Mouse (Mus musculus) embryonic facial prominence, embryonic 15.5 days (tissue): Measurements from ENCODE around the gene Baz2b. TPM values are rescaled to one million over a fixed set of nuclear protein-coding genes. Genes with fewer than 3 reads are reported as not detected.

Experiments used
- ATAC-seq: fragments of 200-750 bp; cut with Nextera tagmentation; 2 replicates; pipeline ENCODE4 v1.8.0; 2017; ENCODE audit warnings: low read depth, moderate TSS enrichment; ENCODE audit not compliant: insufficient number of reproducible peaks, low FRiP score, low TSS enrichment
- H3K27ac ChIP-seq: fragments of 300-500 bp; sonication (generic); replicated peaks from 2 replicates; pipeline ENCODE4 v1.5.1; 2015; ENCODE audit warnings: mild to moderate bottlenecking, inconsistent platforms
- H3K27me3 ChIP-seq: fragments of 300-500 bp; sonication (generic); 2 replicates; pipeline ENCODE4 v1.6.1; 2015; ENCODE audit warnings: inconsistent platforms
- H3K36me3 ChIP-seq: fragments of 300-500 bp; sonication (generic); 2 replicates; pipeline ENCODE4 v1.6.1; 2015; ENCODE audit warnings: mild to moderate bottlenecking, inconsistent platforms
- H3K4me1 ChIP-seq: fragments of 300-500 bp; sonication (generic); 2 replicates; pipeline ENCODE4 v1.6.1; 2015; ENCODE audit warnings: inconsistent platforms
- H3K4me2 ChIP-seq: fragments of 300-500 bp; sonication (generic); replicated peaks from 2 replicates; pipeline ENCODE4 v1.6.1; 2015; ENCODE audit warnings: mild to moderate bottlenecking, inconsistent platforms
- H3K4me3 ChIP-seq: fragments of 300-500 bp; sonication (generic); replicated peaks from 2 replicates; pipeline ENCODE4 v1.5.1; 2015; ENCODE audit warnings: mild to moderate bottlenecking, inconsistent platforms
- H3K9ac ChIP-seq: fragments of 300-500 bp; sonication (generic); 2 replicates; pipeline ENCODE4 v1.6.1; 2015; ENCODE audit warnings: inconsistent platforms
- H3K9me3 ChIP-seq: fragments of 300-500 bp; sonication (generic); replicated peaks from 2 replicates; pipeline ENCODE4 v1.6.1; 2016; ENCODE audit warnings: inconsistent platforms
- WGBS: fragments of 180-500 bp; shearing (Covaris S2); methylation state at CpG from one replicate; pipeline ENCODE4 v1.1.7; 2015; 5-methylcytosine and 5-hydroxymethylcytosine counted together
- polyA plus RNA-seq: library from polyadenylated mRNA; unstranded; fragments of >200 nt; fragmentation: Nextera tagmentation; extraction: Ambion mirVana; gene quantifications from 2 replicates; pipeline ENCODE4 v1.2.1, GENCODE M21; 2015

Gene Baz2b
- polyA plus RNA-seq, 1 experiment from 2014 or later: 58.1 TPM

- WGBS: 51% methylated on average over 8 of the region's 8 CpGs
- no peak overlapping the region for H3K27ac ChIP-seq
- no peaks in the 10 kb centered on the region for H3K9me3 ChIP-seq
- H3K4me3 ChIP-seq: no peak overlapping the region
- H3K36me3 ChIP-seq: peaks cover 7% of the 10 kb centered on the region; the same call in 1 of the 2 replicates
- H3K9ac ChIP-seq: no peak overlapping the region
- H3K27me3 ChIP-seq: no peaks in the 10 kb centered on the region
- no peak for ATAC-seq
- H3K4me1 ChIP-seq: no peaks in the 10 kb centered on the region
- no peak overlapping the region for H3K4me2 ChIP-seq
Observed at GRCm38 (mm10) chr2:60200667-60201066, 9.0 kb downstream of the Baz2b start.

GRCm38 (mm10) chr2:60200051-60200562 lies 9.5 kb downstream of the Baz2b start:
- 88% methylated on average over 5 of the region's 5 CpGs for WGBS
- no peaks in the 10 kb centered on the region for H3K9me3 ChIP-seq
- no peaks in the 10 kb centered on the region for H3K27me3 ChIP-seq
- H3K4me1 ChIP-seq: no peaks in the 10 kb centered on the region
- no peak for ATAC-seq
- peaks cover 5% of the 10 kb centered on the region; the same call in 1 of the 2 replicates for H3K36me3 ChIP-seq
- H3K4me2 ChIP-seq: no peak overlapping the region
- H3K9ac ChIP-seq: no peak overlapping the region
- no peak overlapping the region for H3K4me3 ChIP-seq
- H3K27ac ChIP-seq: no peak overlapping the region

DNA sequence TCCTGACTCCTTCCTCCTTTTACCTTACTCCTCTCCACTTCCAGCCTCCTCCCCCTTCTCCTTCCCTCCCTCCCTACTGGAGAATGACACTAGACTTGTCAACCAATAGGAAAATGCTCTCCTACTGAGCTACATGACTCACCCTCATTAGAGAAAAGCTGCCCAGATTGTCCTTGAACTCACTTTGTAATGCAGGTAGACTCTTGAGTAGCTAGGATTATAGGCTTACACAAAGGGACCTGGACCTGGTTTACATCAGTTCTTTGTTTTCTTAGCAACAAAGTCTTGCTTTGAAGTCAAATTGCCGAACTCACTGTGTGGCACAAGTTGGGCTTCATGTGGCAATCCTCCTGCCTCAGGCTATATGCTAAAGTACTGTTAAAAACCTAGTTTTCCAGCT lies 12.8 kb downstream of the Baz2b start:
- Histone ChIP-seq H3K9ac (no peak overlapping the region), H3K4me1 (no peaks in the 10 kb centered on the region), H3K9me3 (no peaks in the 10 kb centered on the region), H3K27me3 (no peaks in the 10 kb centered on the region), H3K4me2 (no peak overlapping the region), H3K36me3 (no peaks in the 10 kb centered on the region), H3K4me3 (no peak overlapping the region), H3K27ac (no peak overlapping the region)
- ATAC-seq: no peak
- WGBS: 44% methylated on average over 1 of the region's 1 CpGs

DNA sequence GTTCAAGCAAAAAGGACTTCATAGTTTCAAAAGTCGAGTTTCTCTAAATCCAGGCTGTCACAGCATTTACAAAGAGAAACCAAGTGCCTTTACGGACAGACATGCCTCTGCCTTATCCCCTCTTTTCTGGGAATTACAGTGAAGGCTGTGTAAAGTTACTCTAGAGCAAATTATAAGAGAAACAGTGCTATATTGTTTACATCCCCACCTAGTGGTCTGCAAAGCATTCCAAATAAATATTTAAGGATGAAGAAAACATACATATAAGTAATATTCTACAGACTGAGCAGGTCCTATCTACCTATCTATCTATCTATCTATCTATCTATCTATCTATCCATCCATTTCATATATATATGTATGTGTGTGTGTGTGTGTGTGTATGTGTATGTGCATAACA lies 27.9 kb downstream of the Baz2b start:
- no peaks in the 10 kb centered on the region for H3K4me1 ChIP-seq
- no peaks in the 10 kb centered on the region for H3K36me3 ChIP-seq
- no peak overlapping the region for H3K9ac ChIP-seq
- no peak overlapping the region for H3K27ac ChIP-seq
- no peak overlapping the region for H3K4me3 ChIP-seq
- H3K27me3 ChIP-seq: no peaks in the 10 kb centered on the region
- WGBS: 42% methylated on average over 2 of the region's 2 CpGs
- H3K4me2 ChIP-seq: no peak overlapping the region
- no peak for ATAC-seq
- no peaks in the 10 kb centered on the region for H3K9me3 ChIP-seq

GRCm38 (mm10) chr2:60177490-60177889 lies 32.1 kb downstream of the Baz2b start:
- ATAC-seq: no peak
- H3K27me3 ChIP-seq: no peaks in the 10 kb centered on the region
- no peak overlapping the region for H3K9ac ChIP-seq
- H3K4me3 ChIP-seq: no peak overlapping the region
- H3K4me1 ChIP-seq: no peaks in the 10 kb centered on the region
- no peaks in the 10 kb centered on the region for H3K36me3 ChIP-seq
- H3K9me3 ChIP-seq: no peaks in the 10 kb centered on the region
- no peak overlapping the region for H3K27ac ChIP-seq
- no peak overlapping the region for H3K4me2 ChIP-seq
- WGBS: 76% methylated on average over 3 of the region's 3 CpGs

DNA sequence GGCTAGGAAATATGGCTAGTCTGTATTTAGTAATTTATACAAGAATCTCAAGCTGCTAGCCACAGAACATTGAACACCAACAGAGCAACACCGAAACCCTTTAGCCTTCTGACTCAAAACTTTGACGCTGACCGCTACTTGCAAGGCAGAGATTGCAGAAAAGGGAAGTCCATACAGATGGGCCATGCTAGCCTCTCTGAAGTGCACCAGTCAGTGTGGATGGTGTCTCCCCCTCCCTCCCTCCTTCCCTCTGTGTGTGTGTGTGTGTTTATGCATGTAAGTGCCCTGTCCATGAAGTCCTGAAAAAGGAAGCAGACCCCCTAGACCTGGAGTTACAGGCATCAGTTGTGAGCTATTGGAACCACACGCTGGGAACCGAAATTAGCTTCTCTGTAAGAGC lies 33.6 kb downstream of the Baz2b start:
- no peaks in the 10 kb centered on the region for H3K36me3 ChIP-seq
- H3K27me3 ChIP-seq: no peaks in the 10 kb centered on the region
- no peak overlapping the region for H3K27ac ChIP-seq
- peaks cover 12% of the 10 kb centered on the region; the same call in 1 of the 2 replicates for H3K4me1 ChIP-seq
- 69% methylated on average over 5 of the region's 5 CpGs for WGBS
- H3K4me3 ChIP-seq: no peak overlapping the region
- no peak for ATAC-seq
- no peak overlapping the region for H3K9ac ChIP-seq
- H3K9me3 ChIP-seq: no peaks in the 10 kb centered on the region
- H3K4me2 ChIP-seq: no peak overlapping the region

- Histone ChIP-seq H3K27me3 (no peaks in the 10 kb centered on the region), H3K9me3 (no peaks in the 10 kb centered on the region), H3K4me2 (no peak overlapping the region), H3K36me3 (no peaks in the 10 kb centered on the region), H3K4me3 (no peak overlapping the region), H3K9ac (no peak overlapping the region), H3K27ac (no peak overlapping the region), H3K4me1 (peaks cover 12% of the 10 kb centered on the region; the same call in 1 of the 2 replicates)
- no peak for ATAC-seq
- 87% methylated on average over 3 of the region's 4 CpGs for WGBS
Observed at GRCm38 (mm10) chr2:60175078-60175477, 34.6 kb downstream of the Baz2b start.

DNA sequence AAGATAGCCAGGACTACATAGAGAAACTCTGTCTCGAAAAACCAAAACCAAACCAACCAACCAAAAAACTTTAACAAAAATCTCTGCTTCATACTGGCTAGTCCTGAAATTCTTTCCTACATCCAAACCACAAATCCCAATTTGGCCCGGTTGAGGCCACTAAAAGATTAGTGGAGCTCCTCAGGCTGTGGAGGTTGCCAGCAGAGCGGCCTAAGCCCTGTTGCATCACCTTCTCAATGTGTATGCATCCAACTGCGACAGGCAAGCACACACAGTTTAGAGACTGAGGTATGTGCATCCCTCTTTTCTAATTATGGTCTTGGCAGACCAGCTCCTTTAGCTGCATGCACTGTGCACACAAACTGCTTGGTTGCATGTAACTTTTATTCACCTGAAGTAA lies 36.0 kb downstream of the Baz2b start:
- 75% methylated on average over 4 of the region's 4 CpGs for WGBS
- Histone ChIP-seq H3K27me3 (no peaks in the 10 kb centered on the region), H3K4me2 (no peak overlapping the region), H3K27ac (no peak overlapping the region), H3K9ac (no peak overlapping the region), H3K4me3 (no peak overlapping the region), H3K4me1 (peaks cover 12% of the 10 kb centered on the region; the same call in 1 of the 2 replicates), H3K36me3 (no peaks in the 10 kb centered on the region), H3K9me3 (no peaks in the 10 kb centered on the region)
- no peak for ATAC-seq

DNA sequence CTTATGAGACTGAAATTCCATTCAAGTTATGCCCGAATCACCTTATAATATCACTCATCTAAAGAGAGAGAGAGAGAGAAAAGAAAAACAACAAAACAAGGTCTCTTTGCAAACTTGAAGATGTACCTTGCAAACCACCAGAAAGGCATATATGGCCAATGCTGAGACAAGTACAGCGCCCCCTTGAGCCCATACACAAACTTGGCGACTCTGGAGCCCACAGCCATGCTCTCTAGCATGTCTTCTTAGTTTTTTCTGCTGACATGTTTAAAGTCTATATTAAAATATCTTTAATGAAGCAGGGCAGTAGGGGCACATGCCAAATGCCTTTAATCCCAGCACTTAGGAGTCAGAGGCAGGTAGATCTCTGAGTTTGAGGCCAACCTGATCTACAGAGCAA lies 36.4 kb downstream of the Baz2b start:
- Histone ChIP-seq H3K9me3 (no peaks in the 10 kb centered on the region), H3K4me1 (peaks cover 12% of the 10 kb centered on the region; the same call in 1 of the 2 replicates), H3K27me3 (no peaks in the 10 kb centered on the region), H3K4me2 (no peak overlapping the region), H3K9ac (no peak overlapping the region), H3K4me3 (no peak overlapping the region), H3K36me3 (no peaks in the 10 kb centered on the region), H3K27ac (no peak overlapping the region)
- 62% methylated on average over 3 of the region's 3 CpGs for WGBS
- ATAC-seq: no peak

DNA sequence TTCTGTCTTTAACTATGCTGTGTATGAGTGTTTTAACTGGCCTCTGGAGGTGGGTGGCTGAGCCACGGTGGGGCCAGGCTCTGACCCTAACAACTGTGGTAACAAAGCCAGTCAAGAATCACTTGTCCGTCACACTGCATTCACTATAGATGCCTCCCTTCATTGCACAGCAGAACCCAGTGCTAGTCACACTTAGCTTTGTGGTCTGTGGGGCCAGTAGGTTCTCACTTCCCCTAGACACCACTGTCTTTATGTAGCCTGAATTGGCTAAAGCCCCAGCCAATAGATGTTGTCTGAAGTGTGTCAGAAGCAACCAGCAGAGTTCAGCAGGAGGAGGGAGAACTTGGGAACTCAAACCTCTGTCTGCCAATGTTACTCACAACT lies 37.1 kb downstream of the Baz2b start:
- ATAC-seq: no peak
- Histone ChIP-seq H3K27ac (no peak overlapping the region), H3K36me3 (no peaks in the 10 kb centered on the region), H3K9me3 (no peaks in the 10 kb centered on the region), H3K27me3 (no peaks in the 10 kb centered on the region), H3K9ac (no peak overlapping the region), H3K4me1 (peaks cover 12% of the 10 kb centered on the region; the same call in 1 of the 2 replicates), H3K4me3 (no peak overlapping the region), H3K4me2 (no peak overlapping the region)
- 66% methylated on average over 2 of the region's 2 CpGs for WGBS

- Histone ChIP-seq H3K27ac (no peak overlapping the region), H3K27me3 (no peaks in the 10 kb centered on the region), H3K9ac (no peak overlapping the region), H3K4me3 (no peak overlapping the region), H3K4me2 (no peak overlapping the region), H3K36me3 (no peaks in the 10 kb centered on the region), H3K9me3 (no peaks in the 10 kb centered on the region), H3K4me1 (peaks cover 12% of the 10 kb centered on the region; the same call in 1 of the 2 replicates)
- ATAC-seq: peak; percentile 72; the same call in 1 of the 2 replicates
- 44% methylated on average over 7 of the region's 7 CpGs for WGBS
Observed at GRCm38 (mm10) chr2:60171786-60172530, 37.7 kb downstream of the Baz2b start.

DNA sequence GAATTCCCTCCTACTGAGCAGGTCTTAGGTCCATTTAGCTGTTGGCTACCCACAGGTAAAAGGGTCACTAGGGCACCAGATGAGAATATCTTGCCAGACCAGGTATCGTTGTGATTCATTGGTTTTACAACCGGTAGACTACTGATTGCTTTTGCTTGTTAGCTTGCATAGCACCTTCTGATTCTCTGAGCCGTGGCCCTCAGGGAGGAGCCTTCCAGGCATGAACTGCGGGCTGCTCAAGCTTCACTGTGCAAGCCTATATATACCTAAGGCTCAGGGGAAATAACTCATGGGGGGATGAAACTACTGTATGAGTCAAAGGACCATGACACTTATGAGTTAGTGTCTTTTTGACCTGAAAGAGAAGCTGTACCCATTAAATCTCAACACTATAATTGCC lies 42.8 kb downstream of the Baz2b start:
- Histone ChIP-seq H3K9me3 (no peaks in the 10 kb centered on the region), H3K4me1 (peaks cover 6% of the 10 kb centered on the region; the same call in 1 of the 2 replicates), H3K36me3 (no peaks in the 10 kb centered on the region), H3K27ac (no peak overlapping the region), H3K4me3 (no peak overlapping the region), H3K9ac (no peak overlapping the region), H3K27me3 (no peaks in the 10 kb centered on the region), H3K4me2 (no peak overlapping the region)
- 88% methylated on average over 4 of the region's 4 CpGs for WGBS
- ATAC-seq: no peak
